In the genomic region with DNA sequence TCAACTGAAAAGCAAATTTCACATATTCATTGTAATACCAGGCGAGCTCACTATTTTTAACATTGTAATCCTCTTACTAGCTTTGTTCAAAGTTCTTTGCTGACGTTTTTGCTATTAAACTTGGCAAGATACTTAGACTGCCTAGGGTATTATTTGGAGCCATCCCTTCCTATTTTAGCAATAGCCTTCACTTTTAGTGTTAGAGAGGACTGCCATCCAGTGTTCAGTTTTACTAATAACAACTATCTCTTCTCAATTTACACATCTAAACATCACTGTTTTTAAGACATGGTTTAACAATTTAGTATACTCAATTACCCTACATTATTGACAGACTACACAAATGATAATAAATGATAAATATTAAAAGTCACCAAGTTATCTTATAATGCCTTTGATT, we compare ENCODE assay signal across 17 mouse cellular contexts.
A peak's percentile ranks its signal among the peaks of the same experiment; 100 is the strongest.
DNase-seq lines count a peak whose midpoint lies in the region; ATAC-seq and TF ChIP-seq lines count a peak whose summit lies in the region.
"Had no signal": no experiment of that assay in that cellular context is flagged by ENCODE, and none has a peak within 500 bp of the region (broad histone marks: within the 10 kb centered on the region; RNA-seq: fewer than 3 reads in every experiment).

No protein-coding gene starts in this region.

- DNase-seq in forebrain, embryonic 14.5 days (ENCODE audit: low spot score) = peak; percentile 0
- no peak for DNase-seq in layer of hippocampus, adult 2 months (ENCODE audit: low spot score in 2 of 2)
- no peak for DNase-seq in layer of hippocampus, adult 9-10 months (ENCODE audit: low spot score)
- DNase-seq in 416B (ENCODE audit: low read depth) (peak; percentile 35), adipocyte (ENCODE audit: low spot score) (peak; percentile 51)
- DNase-seq in thymus, postnatal 4 days = no peak
- DNase-seq: adrenal gland, adult 2 months; cerebellum, adult 18-20 months; cerebellum, postnatal 25 days; kidney, adult 11 months; lung, adult 2 months had no signal

- WGBS in forebrain, embryonic 14.5 days = 55% methylated on average over 2 of the region's 2 CpGs
- 58% methylated on average over 2 of the region's 2 CpGs for WGBS in forebrain, embryonic 12.5 days

- H3K9ac ChIP-seq in forebrain, embryonic 14.5 days (ENCODE audit: low read length) = no peak overlapping the region
- H3K9ac ChIP-seq in forebrain, embryonic 12.5 days = no peak overlapping the region
- H3K9ac ChIP-seq: liver, embryonic 12.5 days had no signal

- ATAC-seq in forebrain, embryonic 14.5 days = no peak
- ATAC-seq in forebrain, embryonic 12.5 days (ENCODE audit: low FRiP score) = no peak
- ATAC-seq: liver, embryonic 12.5 days; midbrain, embryonic 16.5 days had no signal

- no peaks in the 10 kb centered on the region for H3K4me1 ChIP-seq in forebrain, embryonic 14.5 days (ENCODE audit: control insufficient read depth, insufficient read depth, low read length)
- no peaks in the 10 kb centered on the region for H3K4me1 ChIP-seq in forebrain, embryonic 12.5 days
- H3K4me1 ChIP-seq: embryonic facial prominence, embryonic 10.5 days; liver, embryonic 12.5 days; megakaryocyte, embryonic 14.5 days had no signal

- no peaks in the 10 kb centered on the region for H3K9me3 ChIP-seq in forebrain, embryonic 14.5 days (replicated peaks; ENCODE audit: control insufficient read depth, low read length)
- no peaks in the 10 kb centered on the region for H3K9me3 ChIP-seq in forebrain, embryonic 12.5 days
- H3K9me3 ChIP-seq: embryonic facial prominence, embryonic 10.5 days; liver, embryonic 12.5 days; megakaryocyte, embryonic 14.5 days had no signal

- H3K27me3 ChIP-seq in forebrain, embryonic 14.5 days (replicated peaks; ENCODE audit: control insufficient read depth, insufficient read depth, low read length) = no peaks in the 10 kb centered on the region
- no peaks in the 10 kb centered on the region for H3K27me3 ChIP-seq in forebrain, embryonic 12.5 days
- H3K27me3 ChIP-seq: liver, embryonic 12.5 days; megakaryocyte, embryonic 14.5 days had no signal

- no peak overlapping the region for H3K4me2 ChIP-seq in forebrain, embryonic 14.5 days (ENCODE audit: low read length)
- no peak overlapping the region for H3K4me2 ChIP-seq in forebrain, embryonic 12.5 days
- H3K4me2 ChIP-seq: heart, embryonic 11.5 days; liver, embryonic 12.5 days had no signal

- no peak overlapping the region for H3K4me3 ChIP-seq in forebrain, embryonic 14.5 days (ENCODE audit: low read depth, low read length)
- no peak overlapping the region for H3K4me3 ChIP-seq in forebrain, embryonic 12.5 days (replicated peaks)
- no peak overlapping the region for H3K4me3 ChIP-seq in layer of hippocampus, adult 2 months
- H3K4me3 ChIP-seq: embryonic facial prominence, embryonic 10.5 days; liver, embryonic 12.5 days; megakaryocyte, embryonic 14.5 days had no signal

- peak; percentile 41 for TF ChIP-seq CTCF in layer of hippocampus, adult 2 months (conservative IDR thresholded peaks at IDR 0.05)

- H3K36me3 ChIP-seq in forebrain, embryonic 14.5 days (ENCODE audit: control insufficient read depth, insufficient read depth, low read length) = no peaks in the 10 kb centered on the region
- no peaks in the 10 kb centered on the region for H3K36me3 ChIP-seq in forebrain, embryonic 12.5 days (replicated peaks)
- H3K36me3 ChIP-seq: embryonic facial prominence, embryonic 10.5 days; liver, embryonic 12.5 days had no signal

- H3K27ac ChIP-seq in forebrain, embryonic 14.5 days (ENCODE audit: low read depth, low read length) = no peak overlapping the region
- H3K27ac ChIP-seq in forebrain, embryonic 12.5 days = no peak overlapping the region
- H3K27ac ChIP-seq in layer of hippocampus, adult 2 months = no peak overlapping the region
- H3K27ac ChIP-seq: embryonic facial prominence, embryonic 10.5 days; liver, embryonic 12.5 days had no signal

Comparison
In these comparisons a context has a peak if more than half of its experiments do, and no peak if none do; other contexts are left out.
1. DNase-seq: peak in forebrain, embryonic 14.5 days (single experiment), 416B (single experiment) and adipocyte (single experiment); none in layer of hippocampus, adult 2 months (0 of 2), layer of hippocampus, adult 9-10 months (single experiment) and thymus, postnatal 4 days (single experiment).